Mouse (Mus musculus): ENCODE data around the gene Adcy5. TPM values are rescaled to one million over a fixed set of nuclear protein-coding genes. Genes with fewer than 3 reads are reported as not detected.

Adcy5 gene
- total RNA-seq, 2 experiments from 2014 or later = not detected

- no peak for ATAC-seq (replicated peaks; ENCODE audit: low FRiP score, poor library complexity, severe bottlenecking)
Observed at GRCm38 (mm10) chr16:35306631-35307030, 152.0 kb downstream of the Adcy5 start.

- ATAC-seq (replicated peaks; ENCODE audit: low FRiP score, poor library complexity, severe bottlenecking) = no peak
Observed at GRCm38 (mm10) chr16:35307331-35307730, 152.7 kb downstream of the Adcy5 start.

GRCm38 (mm10) chr16:35308016-35308415 is 153.3 kb downstream of the Adcy5 start:
- no peak for ATAC-seq (replicated peaks; ENCODE audit: low FRiP score, poor library complexity, severe bottlenecking)

- no peak for ATAC-seq (replicated peaks; ENCODE audit: low FRiP score, poor library complexity, severe bottlenecking)
Observed at GRCm38 (mm10) chr16:35308486-35309143, 153.9 kb downstream of the Adcy5 start.

GRCm38 (mm10) chr16:35309634-35310033 is 155.0 kb downstream of the Adcy5 start:
- no peak for ATAC-seq (replicated peaks; ENCODE audit: low FRiP score, poor library complexity, severe bottlenecking)

- ATAC-seq (replicated peaks; ENCODE audit: low FRiP score, poor library complexity, severe bottlenecking) = no peak
Observed at GRCm38 (mm10) chr16:35310551-35311110, 156.0 kb downstream of the Adcy5 start.

- no peak for ATAC-seq (replicated peaks; ENCODE audit: low FRiP score, poor library complexity, severe bottlenecking)
Observed at GRCm38 (mm10) chr16:35311586-35311985, 156.9 kb downstream of the Adcy5 start.

GRCm38 (mm10) chr16:35315496-35315895 is 160.8 kb downstream of the Adcy5 start:
- no peak for ATAC-seq (replicated peaks; ENCODE audit: low FRiP score, poor library complexity, severe bottlenecking)

GRCm38 (mm10) chr16:35316856-35317264 is 162.2 kb downstream of the Adcy5 start:
- ATAC-seq (replicated peaks; ENCODE audit: low FRiP score, poor library complexity, severe bottlenecking) = no peak

- ATAC-seq (replicated peaks; ENCODE audit: low FRiP score, poor library complexity, severe bottlenecking) = no peak
Observed at GRCm38 (mm10) chr16:35317460-35317859, 162.8 kb downstream of the Adcy5 start.

- no peak for ATAC-seq (replicated peaks; ENCODE audit: low FRiP score, poor library complexity, severe bottlenecking)
Observed at GRCm38 (mm10) chr16:35318397-35318796, 163.7 kb downstream of the Adcy5 start.

GRCm38 (mm10) chr16:35319335-35319734 is 164.7 kb downstream of the Adcy5 start:
- ATAC-seq (replicated peaks; ENCODE audit: low FRiP score, poor library complexity, severe bottlenecking) = no peak

GRCm38 (mm10) chr16:35319773-35320172 is 165.1 kb downstream of the Adcy5 start:
- ATAC-seq (replicated peaks; ENCODE audit: low FRiP score, poor library complexity, severe bottlenecking) = no peak

- no peak for ATAC-seq (replicated peaks; ENCODE audit: low FRiP score, poor library complexity, severe bottlenecking)
Observed at GRCm38 (mm10) chr16:35330451-35330850, 175.8 kb downstream of the Adcy5 start.

Other genes with a start within 250 kb of the Adcy5 start
- 29.9 and 46.5 TPM in 2 replicates for gene Hacd2, start 132.4 kb upstream of the Adcy5 start, total RNA-seq (2015; ENCODE audit: low replicate concordance)
- 3.0 and 5.6 TPM in 2 replicates for gene Hacd2, start 132.4 kb upstream of the Adcy5 start, total RNA-seq (2017; ENCODE audit: low replicate concordance)
- 1.8 and 7.5 TPM in 2 replicates for gene Sec22a, start 209.0 kb downstream of the Adcy5 start, total RNA-seq (2015; ENCODE audit: low replicate concordance)
- gene Sec22a, start 209.0 kb downstream of the Adcy5 start, total RNA-seq (2017; ENCODE audit: low replicate concordance) = 0.51 and 0.83 TPM in 2 replicates

Data from erythroid progenitor cell, adult 5-6 weeks (primary cell).